9 mouse cellular contexts compared by ENCODE assay signal in the genomic region with DNA sequence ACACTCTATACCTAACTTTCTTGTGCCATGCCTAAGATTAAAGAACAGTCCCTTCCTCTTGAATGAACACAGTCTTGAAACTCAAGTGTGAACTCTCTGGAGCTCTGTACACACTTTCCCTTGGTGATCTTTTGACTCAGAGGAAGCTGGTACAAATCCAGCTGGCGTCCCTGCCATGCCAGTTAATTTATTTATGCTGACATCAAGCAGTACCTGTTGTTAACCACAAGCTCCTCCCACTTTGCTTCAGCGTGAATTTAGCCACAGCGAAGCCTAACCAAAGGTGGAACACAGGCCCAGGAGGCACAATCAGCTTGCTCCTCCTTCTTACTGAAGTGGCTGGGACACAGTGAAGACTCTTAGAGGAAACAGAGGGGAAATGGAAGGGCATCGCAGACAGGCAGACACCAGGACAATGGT. TPM values are rescaled to one million over a fixed set of nuclear protein-coding genes. Genes with fewer than 3 reads are reported as not detected.
A peak's percentile ranks its signal among the peaks of the same experiment; 100 is the strongest.
DNase-seq lines count a peak whose midpoint lies in the region; ATAC-seq and TF ChIP-seq lines count a peak whose summit lies in the region.
"Had no signal": no experiment of that assay in that cellular context is flagged by ENCODE, and none has a peak within 500 bp of the region (broad histone marks: within the 10 kb centered on the region; RNA-seq: fewer than 3 reads in every experiment).

No protein-coding gene starts in this region.

- no peak for ATAC-seq in heart, postnatal 0 days (ENCODE audit: insufficient read depth, low read depth)
- ATAC-seq in embryonic facial prominence, embryonic 12.5 days (ENCODE audit: insufficient number of reproducible peaks, insufficient read depth, low FRiP score, low TSS enrichment), result no peak
- no peak for ATAC-seq in intestine, embryonic 15.5 days
- ATAC-seq in neural tube, embryonic 14.5 days (ENCODE audit: low read depth), result peak; percentile 21; the same call in 1 of the 2 replicates
- ATAC-seq in erythroid progenitor cell, adult 5-6 weeks (replicated peaks; ENCODE audit: low FRiP score, poor library complexity, severe bottlenecking), result no peak

- H3K27ac ChIP-seq in heart, postnatal 0 days (ENCODE audit: low read depth), result no peak overlapping the region
- 0 out of 2 replicates have a peak overlapping the region, but pooled peaks have one; percentile 3 for H3K27ac ChIP-seq in embryonic facial prominence, embryonic 12.5 days
- H3K27ac ChIP-seq in intestine, embryonic 15.5 days, result no peak overlapping the region
- no peak overlapping the region for H3K27ac ChIP-seq in neural tube, embryonic 14.5 days (ENCODE audit: low read depth, low read length)

- H3K4me1 ChIP-seq in heart, postnatal 0 days (ENCODE audit: control insufficient read depth, insufficient read depth), result no peaks in the 10 kb centered on the region
- H3K4me1 ChIP-seq in embryonic facial prominence, embryonic 12.5 days, result peaks cover 6% of the 10 kb centered on the region; the same call in 1 of the 2 replicates
- H3K4me1 ChIP-seq in intestine, embryonic 15.5 days (replicated peaks), result no peaks in the 10 kb centered on the region
- no peaks in the 10 kb centered on the region for H3K4me1 ChIP-seq in neural tube, embryonic 14.5 days (ENCODE audit: control insufficient read depth, insufficient read depth, low read length)

- H3K36me3 ChIP-seq in heart, postnatal 0 days (replicated peaks; ENCODE audit: control insufficient read depth, insufficient read depth, low read length), result no peaks in the 10 kb centered on the region
- no peaks in the 10 kb centered on the region for H3K36me3 ChIP-seq in embryonic facial prominence, embryonic 12.5 days
- H3K36me3 ChIP-seq in intestine, embryonic 15.5 days, result no peaks in the 10 kb centered on the region
- no peaks in the 10 kb centered on the region for H3K36me3 ChIP-seq in neural tube, embryonic 14.5 days (ENCODE audit: control insufficient read depth, insufficient read depth, low read length)

- WGBS in heart, postnatal 0 days, result 13% methylated on average over 4 of the region's 4 CpGs
- WGBS in embryonic facial prominence, embryonic 12.5 days, result 9% methylated on average over 4 of the region's 4 CpGs
- WGBS in intestine, embryonic 15.5 days, result 11% methylated on average over 4 of the region's 4 CpGs
- 7% methylated on average over 4 of the region's 4 CpGs for WGBS in neural tube, embryonic 14.5 days

- H3K4me3 ChIP-seq in heart, postnatal 0 days (ENCODE audit: low read depth, low read length), result no peak overlapping the region
- H3K4me3 ChIP-seq in embryonic facial prominence, embryonic 12.5 days, result 0 out of 2 replicates have a peak overlapping the region, but pooled peaks have one; percentile 9
- no peak overlapping the region for H3K4me3 ChIP-seq in intestine, embryonic 15.5 days (replicated peaks)
- H3K4me3 ChIP-seq in neural tube, embryonic 14.5 days (ENCODE audit: low read depth, low read length), result no peak overlapping the region

- H3K4me2 ChIP-seq in heart, postnatal 0 days (ENCODE audit: low read depth, low read length), result peak overlapping the region; percentile 30; the same call in 1 of the 2 replicates
- H3K4me2 ChIP-seq in embryonic facial prominence, embryonic 12.5 days (replicated peaks), result peak overlapping the region; percentile 38
- peak overlapping the region; percentile 28 for H3K4me2 ChIP-seq in intestine, embryonic 15.5 days (replicated peaks)
- peak overlapping the region; percentile 28; the same call in 1 of the 2 replicates for H3K4me2 ChIP-seq in neural tube, embryonic 14.5 days (ENCODE audit: low read depth, low read length)

- H3K27me3 ChIP-seq in heart, postnatal 0 days (ENCODE audit: control insufficient read depth, insufficient read depth, low read length), result no peaks in the 10 kb centered on the region
- no peaks in the 10 kb centered on the region for H3K27me3 ChIP-seq in embryonic facial prominence, embryonic 12.5 days
- H3K27me3 ChIP-seq in intestine, embryonic 15.5 days (replicated peaks), result no peaks in the 10 kb centered on the region
- no peaks in the 10 kb centered on the region for H3K27me3 ChIP-seq in neural tube, embryonic 14.5 days (ENCODE audit: control insufficient read depth, insufficient read depth, low read length)

- TF ChIP-seq EP300 in heart, postnatal 0 days (IDR thresholded peaks at IDR 0.05; ENCODE audit: low read depth), result no peak

- no peak overlapping the region for H3K9ac ChIP-seq in heart, postnatal 0 days (replicated peaks; ENCODE audit: low read depth, low read length)
- no peak overlapping the region for H3K9ac ChIP-seq in embryonic facial prominence, embryonic 12.5 days
- H3K9ac ChIP-seq in intestine, embryonic 15.5 days, result no peak overlapping the region
- no peak overlapping the region for H3K9ac ChIP-seq in neural tube, embryonic 14.5 days (replicated peaks; ENCODE audit: low read depth, low read length)

- DNase-seq in heart, postnatal 0 days (ENCODE audit: low spot score), result peak; percentile 12
- DNase-seq in heart, adult 8-10 months (ENCODE audit: low spot score), result no peak
- DNase-seq in lung, adult 18-20 months, result peak; percentile 59 to 79
- DNase-seq in frontal cortex, postnatal 25 days (ENCODE audit: low spot score in 2 of 2), result no peak

- no peak for TF ChIP-seq CTCF in heart, postnatal 0 days (IDR thresholded peaks at IDR 0.05; ENCODE audit: low read depth)

- H3K9me3 ChIP-seq in heart, postnatal 0 days (replicated peaks; ENCODE audit: control insufficient read depth, low read length), result no peaks in the 10 kb centered on the region
- H3K9me3 ChIP-seq in embryonic facial prominence, embryonic 12.5 days, result no peaks in the 10 kb centered on the region
- H3K9me3 ChIP-seq in intestine, embryonic 15.5 days, result no peaks in the 10 kb centered on the region
- no peaks in the 10 kb centered on the region for H3K9me3 ChIP-seq in neural tube, embryonic 14.5 days (ENCODE audit: control insufficient read depth, low read length)

RNA-seq across cellular contexts. Expression of a gene that starts 20.7 kb away (rescaled TPM):
- total RNA-seq in heart, postnatal 0 days (2014; rRNA removed; ENCODE audit: low replicate concordance), result not detected in 2 replicates
- polyA plus RNA-seq in heart, postnatal 0 days (2015; fragmentation: Nextera tagmentation; extraction: Ambion mirVana), result not detected in 2 replicates
- not detected for total RNA-seq in heart, adult 8-10 months (2022)
- not detected in 2 replicates for polyA plus RNA-seq in embryonic facial prominence, embryonic 12.5 days (2016; fragmentation: Nextera tagmentation; extraction: Ambion mirVana)
- not detected in 2 replicates for polyA plus RNA-seq in intestine, embryonic 15.5 days (2015; fragmentation: Nextera tagmentation; extraction: Ambion mirVana)
- 0.99 and 1.1 TPM in 2 replicates for polyA plus RNA-seq in neural tube, embryonic 14.5 days (2014; fragmentation: Nextera tagmentation; extraction: Ambion mirVana)
- not detected in 2 replicates for total RNA-seq in erythroid progenitor cell, adult 5-6 weeks (2015; ENCODE audit: low replicate concordance)
- total RNA-seq in erythroid progenitor cell, adult 5-6 weeks (2017; ENCODE audit: low replicate concordance), result not detected in 2 replicates
- polyA plus RNA-seq: testis, adult 2 months had no signal

RNA-seq across cellular contexts. Expression of a gene that starts 27.2 kb away (rescaled TPM):
- 31.3 and 39.4 TPM in 2 replicates for total RNA-seq in heart, postnatal 0 days (2014; rRNA removed; ENCODE audit: low replicate concordance)
- 61.1 and 73.5 TPM in 2 replicates for polyA plus RNA-seq in heart, postnatal 0 days (2015; fragmentation: Nextera tagmentation; extraction: Ambion mirVana)
- total RNA-seq in heart, adult 8-10 months (2022), result 10 to 100 TPM; 15.7 to 18.2 (median 18.0) TPM
- polyA plus RNA-seq in embryonic facial prominence, embryonic 12.5 days (2016; fragmentation: Nextera tagmentation; extraction: Ambion mirVana), result 3.0 and 3.1 TPM in 2 replicates
- polyA plus RNA-seq in intestine, embryonic 15.5 days (2015; fragmentation: Nextera tagmentation; extraction: Ambion mirVana), result 8.8 and 9.9 TPM in 2 replicates
- 1.8 and 5.5 TPM in 2 replicates for polyA plus RNA-seq in neural tube, embryonic 14.5 days (2014; fragmentation: Nextera tagmentation; extraction: Ambion mirVana)
- not detected in 2 replicates for total RNA-seq in erythroid progenitor cell, adult 5-6 weeks (2015; ENCODE audit: low replicate concordance)
- total RNA-seq in erythroid progenitor cell, adult 5-6 weeks (2017; ENCODE audit: low replicate concordance), result not detected in 2 replicates

RNA-seq across cellular contexts. Expression of a gene that starts 34.3 kb away (rescaled TPM):
- 0.27 TPM in 1 of 2 replicates, not detected in the other for total RNA-seq in heart, postnatal 0 days (2014; rRNA removed; ENCODE audit: low replicate concordance)
- polyA plus RNA-seq in heart, postnatal 0 days (2015; fragmentation: Nextera tagmentation; extraction: Ambion mirVana), result 0.48 and 0.79 TPM in 2 replicates
- under 1 TPM in 1 of 4 experiments, not detected in 3; 0.23 TPM for total RNA-seq in heart, adult 8-10 months (2022)
- polyA plus RNA-seq in embryonic facial prominence, embryonic 12.5 days (2016; fragmentation: Nextera tagmentation; extraction: Ambion mirVana), result 46.2 and 49.7 TPM in 2 replicates
- 6.4 and 6.9 TPM in 2 replicates for polyA plus RNA-seq in intestine, embryonic 15.5 days (2015; fragmentation: Nextera tagmentation; extraction: Ambion mirVana)
- polyA plus RNA-seq in neural tube, embryonic 14.5 days (2014; fragmentation: Nextera tagmentation; extraction: Ambion mirVana), result 123 and 125 TPM in 2 replicates
- total RNA-seq in erythroid progenitor cell, adult 5-6 weeks (2015; ENCODE audit: low replicate concordance), result not detected in 2 replicates
- total RNA-seq in erythroid progenitor cell, adult 5-6 weeks (2017; ENCODE audit: low replicate concordance), result not detected in 2 replicates

Comparison
In these comparisons a context has a peak if more than half of its experiments do, and no peak if none do; other contexts are left out.
1. DNase-seq: peak in heart, postnatal 0 days (single experiment) and lung, adult 18-20 months (2 of 2); none in heart, adult 8-10 months (single experiment) and frontal cortex, postnatal 25 days (0 of 2).
2. Peak in every context shown above with its lines, with median percentiles within 50 percentile points of each other: H3K4me2 ChIP-seq.